In the genomic region with DNA sequence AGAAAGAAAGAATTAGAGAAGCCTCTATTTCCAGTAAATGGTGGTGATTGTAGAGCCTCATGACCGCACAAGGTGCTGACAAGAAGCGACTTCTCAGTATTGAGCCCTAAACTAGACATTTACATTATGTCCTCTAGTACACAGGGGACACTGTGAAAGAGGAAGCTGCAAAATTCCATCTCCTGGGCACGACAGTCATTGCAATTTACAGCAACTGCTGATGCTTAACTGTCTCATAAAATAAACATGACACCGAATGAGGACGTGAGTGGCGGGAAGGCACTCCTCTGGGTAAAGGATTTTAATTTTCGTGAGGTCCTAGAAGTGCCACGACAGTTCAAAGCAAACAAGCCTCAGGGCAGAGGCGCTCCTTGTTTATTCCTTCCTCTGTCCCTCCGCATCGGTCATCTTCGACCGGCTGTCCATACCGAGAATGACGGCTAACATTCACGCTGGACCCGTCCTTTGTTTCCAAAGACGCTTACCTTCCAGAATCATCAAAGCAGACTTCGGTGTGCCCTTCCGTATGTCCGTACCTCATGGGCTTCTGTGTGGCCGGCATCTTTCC, we compare ENCODE assay signal across 8 mouse cellular contexts. TPM values are rescaled to one million over a fixed set of nuclear protein-coding genes. Genes with fewer than 3 reads are reported as not detected.
DNase-seq lines count a peak whose midpoint lies in the region; ATAC-seq lines count a peak whose summit lies in the region.

No protein-coding gene starts in this region.

- peak overlapping the region; percentile 86 for H3K9ac ChIP-seq in kidney, embryonic 16.5 days (replicated peaks; ENCODE audit: low read length)
- H3K9ac ChIP-seq in forebrain, embryonic 12.5 days: peak overlapping the region; percentile 89
- H3K9ac ChIP-seq in neural tube, embryonic 12.5 days: peak overlapping the region; percentile 85

- peak overlapping the region; percentile 74 for H3K4me3 ChIP-seq in kidney, embryonic 16.5 days (ENCODE audit: low read length)
- H3K4me3 ChIP-seq in forebrain, embryonic 12.5 days (replicated peaks): peak overlapping the region; percentile 92
- peak overlapping the region; percentile 78 for H3K4me3 ChIP-seq in neural tube, embryonic 12.5 days

- H3K9me3 ChIP-seq in kidney, embryonic 16.5 days (ENCODE audit: low read length): no peaks in the 10 kb centered on the region
- no peaks in the 10 kb centered on the region for H3K9me3 ChIP-seq in forebrain, embryonic 12.5 days
- no peaks in the 10 kb centered on the region for H3K9me3 ChIP-seq in neural tube, embryonic 12.5 days

- H3K4me2 ChIP-seq in kidney, embryonic 16.5 days (replicated peaks; ENCODE audit: low read depth, low read length): peak overlapping the region; percentile 63
- peak overlapping the region; percentile 71 for H3K4me2 ChIP-seq in forebrain, embryonic 12.5 days
- peak overlapping the region; percentile 71 for H3K4me2 ChIP-seq in neural tube, embryonic 12.5 days (replicated peaks)

- H3K27ac ChIP-seq in kidney, embryonic 16.5 days (ENCODE audit: low read length): peak overlapping the region; percentile 97
- H3K27ac ChIP-seq in forebrain, embryonic 12.5 days: peak overlapping the region; percentile 96
- H3K27ac ChIP-seq in neural tube, embryonic 12.5 days: 0 out of 2 replicates have a peak overlapping the region, but pooled peaks have one; percentile 90

- no peaks in the 10 kb centered on the region for H3K27me3 ChIP-seq in kidney, embryonic 16.5 days (ENCODE audit: insufficient read depth, low read length)
- H3K27me3 ChIP-seq in forebrain, embryonic 12.5 days: no peaks in the 10 kb centered on the region
- no peaks in the 10 kb centered on the region for H3K27me3 ChIP-seq in neural tube, embryonic 12.5 days (replicated peaks)

- H3K4me1 ChIP-seq in kidney, embryonic 16.5 days (ENCODE audit: insufficient read depth, low read length): peaks cover 22% of the 10 kb centered on the region
- H3K4me1 ChIP-seq in forebrain, embryonic 12.5 days: peaks cover 14% of the 10 kb centered on the region
- peaks cover 10% of the 10 kb centered on the region for H3K4me1 ChIP-seq in neural tube, embryonic 12.5 days

- H3K36me3 ChIP-seq in kidney, embryonic 16.5 days (ENCODE audit: insufficient read depth, low read length): peaks cover 8% of the 10 kb centered on the region
- peaks cover 12% of the 10 kb centered on the region for H3K36me3 ChIP-seq in forebrain, embryonic 12.5 days (replicated peaks)
- H3K36me3 ChIP-seq in neural tube, embryonic 12.5 days: peaks cover 16% of the 10 kb centered on the region; the same call in 1 of the 2 replicates

- peak; percentile 30; the same call in 1 of the 2 replicates for ATAC-seq in kidney, embryonic 16.5 days (ENCODE audit: low FRiP score, low TSS enrichment)
- ATAC-seq in forebrain, embryonic 12.5 days (ENCODE audit: low FRiP score): no peak; the same call in 1 of the 2 replicates
- peak; percentile 37 for ATAC-seq in neural tube, embryonic 12.5 days (ENCODE audit: low FRiP score, low read depth)

- WGBS in kidney, embryonic 16.5 days: 1% methylated on average over 22 of the region's 22 CpGs
- 3% methylated on average over 22 of the region's 22 CpGs for WGBS in forebrain, embryonic 12.5 days
- WGBS in neural tube, embryonic 12.5 days: 1% methylated on average over 22 of the region's 22 CpGs

- no peak for DNase-seq in kidney, adult 8-10 months
- DNase-seq in MEL-GATA-1-ER (ENCODE audit: extremely low read depth, low read depth): peak; percentile 82
- DNase-seq in liver: peak; percentile 37
- no peak for DNase-seq in cerebellum, adult 11 months
- no peak for DNase-seq in cerebellum, adult 8-10 months

RNA-seq across cellular contexts. Expression of a gene that starts 0.5 kb away (rescaled TPM):
- 26.5 and 32.3 TPM in 2 replicates for polyA plus RNA-seq in kidney, embryonic 16.5 days (2015; fragmentation: Nextera tagmentation; extraction: Ambion mirVana)
- polyA plus RNA-seq in forebrain, embryonic 12.5 days (2016; fragmentation: Nextera tagmentation; extraction: Ambion mirVana): 46.5 and 50.3 TPM in 2 replicates
- 30.4 and 31.3 TPM in 2 replicates for polyA plus RNA-seq in neural tube, embryonic 12.5 days (2016; fragmentation: Nextera tagmentation; extraction: Ambion mirVana)

RNA-seq across cellular contexts. Expression of a gene that starts 0.6 kb away (rescaled TPM):
- 3.4 and 3.5 TPM in 2 replicates for polyA plus RNA-seq in kidney, embryonic 16.5 days (2015; fragmentation: Nextera tagmentation; extraction: Ambion mirVana)
- 4.5 TPM in 2 replicates for polyA plus RNA-seq in forebrain, embryonic 12.5 days (2016; fragmentation: Nextera tagmentation; extraction: Ambion mirVana)
- 5.2 and 6.0 TPM in 2 replicates for polyA plus RNA-seq in neural tube, embryonic 12.5 days (2016; fragmentation: Nextera tagmentation; extraction: Ambion mirVana)

RNA-seq across cellular contexts. Expression of a gene that starts 21.9 kb away (rescaled TPM):
- polyA plus RNA-seq in kidney, embryonic 16.5 days (2015; fragmentation: Nextera tagmentation; extraction: Ambion mirVana): 71.7 and 84.3 TPM in 2 replicates
- polyA plus RNA-seq in forebrain, embryonic 12.5 days (2016; fragmentation: Nextera tagmentation; extraction: Ambion mirVana): 94.4 and 104 TPM in 2 replicates
- polyA plus RNA-seq in neural tube, embryonic 12.5 days (2016; fragmentation: Nextera tagmentation; extraction: Ambion mirVana): 72.3 and 74.9 TPM in 2 replicates

Comparison
In these comparisons a context has a peak if more than half of its experiments do, and no peak if none do; other contexts are left out.
1. DNase-seq: peak in MEL-GATA-1-ER (single experiment) and liver (single experiment); none in kidney, adult 8-10 months (0 of 2), cerebellum, adult 11 months (single experiment) and cerebellum, adult 8-10 months (single experiment).
2. Peak in every context shown above with its lines, with median percentiles within 50 percentile points of each other: H3K27ac ChIP-seq, H3K4me2 ChIP-seq, H3K4me3 ChIP-seq and H3K9ac ChIP-seq.